Mouse (Mus musculus) CH12.LX (cell line): ENCODE data around the gene Micall2.

ENCODE experiments used
- BHLHE40 ChIP-seq: IDR thresholded peaks from 2 replicates; pipeline ENCODE4 v1.6.1; 2011; ENCODE audit warnings: mild to moderate bottlenecking, low read depth, low read length, improper control_type of control experiment
- CHD1 ChIP-seq: IDR thresholded peaks from 2 replicates; pipeline ENCODE4 v1.6.1; 2012; ENCODE audit warnings: low read depth, low read length, improper control_type of control experiment, inconsistent platforms
- CTCF ChIP-seq, 2 experiments: IDR thresholded peaks in 1 of 2; conservative IDR thresholded peaks in 1 of 2; 2 replicates each; pipeline ENCODE4 v1.5.1; 2011 to 2012; ENCODE audit warnings: low read depth in 2 of 2, low read length in 2 of 2, improper control_type of control experiment in 1 of 2, inconsistent platforms in 1 of 2, mild to moderate bottlenecking in 1 of 2, moderate library complexity in 1 of 2
- ELF1 ChIP-seq: IDR thresholded peaks from 2 replicates; pipeline ENCODE4 v1.6.1; 2014; ENCODE audit warnings: low read depth, mild to moderate bottlenecking, inconsistent platforms, low read length, improper control_type of control experiment
- EP300 ChIP-seq: IDR thresholded peaks from 2 replicates; pipeline ENCODE4 v1.6.1; 2011; ENCODE audit warnings: low read length, improper control_type of control experiment
- MAX ChIP-seq: IDR thresholded peaks from 2 replicates; pipeline ENCODE4 v1.6.1; 2011; ENCODE audit warnings: low read length, improper control_type of control experiment
- MAZ ChIP-seq: IDR thresholded peaks from 2 replicates; pipeline ENCODE4 v1.6.1; 2012; ENCODE audit warnings: low read depth, mild to moderate bottlenecking, inconsistent platforms, low read length, improper control_type of control experiment, moderate library complexity
- NELFE ChIP-seq: IDR thresholded peaks from 2 replicates; pipeline ENCODE4 v1.6.1; 2011; ENCODE audit warnings: low read depth, low read length, improper control_type of control experiment
- NRF1 ChIP-seq: IDR thresholded peaks from 2 replicates; pipeline ENCODE4 v1.6.1; 2014; ENCODE audit warnings: low read depth, mild to moderate bottlenecking, inconsistent platforms, low read length, improper control_type of control experiment, moderate library complexity
- POLR2A ChIP-seq: IDR thresholded peaks from 2 replicates; pipeline ENCODE4 v1.6.1; 2011; ENCODE audit warnings: low read depth, mild to moderate bottlenecking, improper control_type of control experiment, low read length
- SIN3A ChIP-seq: IDR thresholded peaks from 2 replicates; pipeline ENCODE4 v1.6.1; 2012; ENCODE audit warnings: low read length, improper control_type of control experiment, inconsistent platforms

- TF ChIP-seq CTCF (conservative IDR thresholded peaks at IDR 0.05 in 1 of 2, IDR thresholded peaks at IDR 0.05 in 1 of 2; ENCODE audit: low read depth in 2 of 2, low read length in 2 of 2): no peak
- TF ChIP-seq POLR2A: no peak
- no peak for TF ChIP-seq NRF1
- TF ChIP-seq ELF1: no peak
- no peak for TF ChIP-seq EP300
- TF ChIP-seq BHLHE40: no peak
- TF ChIP-seq MAX: no peak
- TF ChIP-seq NELFE: no peak
- TF ChIP-seq MAZ: no peak
- no peak for TF ChIP-seq SIN3A
- no peak for TF ChIP-seq CHD1
These were observed 17.2 kb downstream of the Micall2 start for GRCm38 (mm10) chr5:139718949-139719348.
